ENCODE assay signal across 24 mouse cellular contexts in the genomic region with DNA sequence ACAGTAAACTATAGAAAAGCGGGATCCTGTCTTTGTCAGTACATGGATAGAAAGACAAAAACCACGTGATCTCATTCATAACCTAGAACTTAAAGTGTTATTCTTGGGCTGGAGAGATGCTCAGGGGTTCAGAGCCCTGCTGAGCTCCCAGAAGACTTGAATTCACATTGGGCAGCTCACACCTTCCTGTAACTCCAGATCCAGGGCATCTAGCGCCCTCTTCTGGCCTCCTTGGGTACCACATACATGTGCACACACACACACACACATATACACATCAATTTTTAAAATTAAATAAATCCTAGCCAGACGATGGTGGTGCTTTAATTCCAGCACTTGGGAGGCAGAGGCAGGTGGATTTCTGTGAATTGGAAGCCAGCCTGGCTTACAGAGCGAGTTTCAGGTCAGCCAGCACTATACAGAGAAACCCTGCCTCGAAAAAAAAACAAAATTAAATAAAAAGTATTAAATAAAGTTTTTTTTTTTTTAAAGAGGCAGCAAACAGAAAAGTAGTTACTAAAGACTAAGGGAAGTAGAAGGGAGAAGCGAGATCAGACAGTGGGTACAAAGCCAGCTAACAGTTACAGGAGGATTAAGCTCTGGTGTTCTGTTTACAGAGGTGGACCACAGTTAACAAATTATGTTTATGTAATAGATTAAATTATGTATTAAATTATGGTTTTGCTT. TPM values are rescaled to one million over a fixed set of nuclear protein-coding genes. Genes with fewer than 3 reads are reported as not detected.
DNase-seq lines count a peak whose midpoint lies in the region; ATAC-seq and TF ChIP-seq lines count a peak whose summit lies in the region.
"Had no signal": no experiment of that assay in that cellular context is flagged by ENCODE, and none has a peak within 500 bp of the region (broad histone marks: within the 10 kb centered on the region; RNA-seq: fewer than 3 reads in every experiment).

No protein-coding gene starts in this region.

- DNase-seq in gastrocnemius, adult 2 months, result no peak
- DNase-seq in gastrocnemius, postnatal 25 days, result no peak
- no peak for DNase-seq in liver, adult 2 months (ENCODE audit: extremely low read depth, low read depth, low spot score)
- no peak for DNase-seq in liver
- DNase-seq in testis, postnatal 10 days (ENCODE audit: low spot score), result no peak
- no peak for DNase-seq in ovary, postnatal 10 days (ENCODE audit: low spot score)
- DNase-seq: adrenal gland, adult 2 months; cerebellum, adult 18-20 months; cerebellum, postnatal 14 days; kidney, adult 18-20 months; kidney, postnatal 4 days; left cerebral cortex, postnatal 4 days; thymus, postnatal 25 days had no signal

- intact Hi-C loops in gastrocnemius, adult 2 months (cut with DNase I), result no loop called here

- no peak overlapping the region for H3K27ac ChIP-seq in gastrocnemius, adult 2 months
- no peak overlapping the region for H3K27ac ChIP-seq in liver, adult 2 months (replicated peaks; ENCODE audit: insufficient read depth, low read depth, low read length)
- H3K27ac ChIP-seq in testis, adult 2 months (ENCODE audit: control insufficient read depth, insufficient read depth, low read depth, low read length), result no peak overlapping the region
- H3K27ac ChIP-seq: forebrain, embryonic 10.5 days; heart, embryonic 10.5 days; hindbrain, embryonic 10.5 days; left cerebral cortex, adult 2 months; limb, embryonic 15.5 days; lung, embryonic 15.5 days; midbrain, embryonic 10.5 days; neural tube, embryonic 15.5 days had no signal

- H3K79me2 ChIP-seq in liver, adult 2 months (ENCODE audit: control insufficient read depth, insufficient read depth, low read length), result no peaks in the 10 kb centered on the region

- ATAC-seq in activated CD4-positive, CD25-positive, alpha-beta regulatory T cell, adult 4 months, result no peak

- no peaks in the 10 kb centered on the region for H3K4me1 ChIP-seq in liver, adult 2 months (ENCODE audit: control insufficient read depth, insufficient read depth, low read length)
- H3K4me1 ChIP-seq in testis, adult 2 months (ENCODE audit: control insufficient read depth, insufficient read depth, low read length), result peaks cover 5% of the 10 kb centered on the region

- TF ChIP-seq CTCF in gastrocnemius, adult 2 months (IDR thresholded peaks at IDR 0.05), result peak; percentile 14; the same call in 1 of the 2 replicates
- TF ChIP-seq CTCF in liver, adult 2 months (IDR thresholded peaks at IDR 0.05; ENCODE audit: low read depth, low read length), result 0 out of 2 replicates have a peak, but pooled peaks have one; percentile 6
- TF ChIP-seq CTCF in testis, adult 2 months (IDR thresholded peaks at IDR 0.05; ENCODE audit: control insufficient read depth, insufficient read depth, insufficient replicate concordance, low read depth, low read length), result peak; percentile 34; the same call in 1 of the 2 replicates

- H3K4me3 ChIP-seq in gastrocnemius, adult 2 months, result no peak overlapping the region
- H3K4me3 ChIP-seq in liver, adult 2 months (ENCODE audit: insufficient read depth, low read depth, low read length), result no peak overlapping the region
- no peak overlapping the region for H3K4me3 ChIP-seq in testis, adult 2 months (ENCODE audit: control insufficient read depth, low read depth, low read length)
- H3K4me3 ChIP-seq: forebrain, embryonic 10.5 days; heart, embryonic 10.5 days; hindbrain, embryonic 10.5 days; left cerebral cortex, adult 2 months; limb, embryonic 15.5 days; lung, embryonic 15.5 days; midbrain, embryonic 10.5 days; neural tube, embryonic 15.5 days had no signal

- H3K27me3 ChIP-seq in liver, adult 2 months (ENCODE audit: control insufficient read depth, insufficient read depth, low read length), result no peaks in the 10 kb centered on the region
- no peaks in the 10 kb centered on the region for H3K27me3 ChIP-seq in testis, adult 2 months (ENCODE audit: control insufficient read depth, insufficient read depth, low read length)
- H3K27me3 ChIP-seq: limb, embryonic 15.5 days had no signal

- TF ChIP-seq POLR2A in liver, adult 2 months (IDR thresholded peaks at IDR 0.05; ENCODE audit: extremely low read depth, insufficient read depth, low read length), result no peak
- TF ChIP-seq POLR2A in testis, adult 2 months (IDR thresholded peaks at IDR 0.05; ENCODE audit: control insufficient read depth, low read depth, low read length), result no peak

- 85% methylated on average over 7 of the region's 7 CpGs for WGBS in liver, adult 2 months

- H3K36me3 ChIP-seq in liver, adult 2 months (ENCODE audit: control insufficient read depth, insufficient read depth, low read length), result no peaks in the 10 kb centered on the region
- no peaks in the 10 kb centered on the region for H3K36me3 ChIP-seq in testis, adult 2 months (ENCODE audit: control insufficient read depth, insufficient read depth, low read length)
- H3K36me3 ChIP-seq: forebrain, embryonic 10.5 days; heart, embryonic 10.5 days; hindbrain, embryonic 10.5 days; limb, embryonic 15.5 days; lung, embryonic 15.5 days; midbrain, embryonic 10.5 days; neural tube, embryonic 15.5 days had no signal

- H3K9ac ChIP-seq in liver, adult 2 months (ENCODE audit: low read depth, low read length), result no peak overlapping the region
- H3K9ac ChIP-seq: limb, embryonic 15.5 days; lung, embryonic 15.5 days; neural tube, embryonic 15.5 days had no signal

RNA-seq across cellular contexts. Expression of a gene that starts 8.7 kb away (rescaled TPM):
- 1 to 10 TPM; 1.1 TPM for total RNA-seq in gastrocnemius, adult 2 months (2021)
- 1 to 10 TPM in 1 of 2 experiments, under 1 TPM in 1; 0.38 to 1.2 TPM for total RNA-seq in gastrocnemius, postnatal 25 days (2021)
- 0.07 and 0.09 TPM in 2 replicates for total RNA-seq in liver, adult 2 months (2014; rRNA removed)
- polyA plus RNA-seq in liver, adult 2 months (2012; rRNA removed), result 0.06 and 0.16 TPM in 2 replicates
- polyA plus RNA-seq in testis, adult 2 months (2012; rRNA removed), result 35.7 and 45.4 TPM in 2 replicates
- polyA plus RNA-seq in activated CD4-positive, CD25-positive, alpha-beta regulatory T cell, adult 4 months (2017; shearing (Covaris generic)), result not detected
- total RNA-seq: left cerebral cortex, adult 2 months; left cerebral cortex, postnatal 4 days had no signal

RNA-seq across cellular contexts. Expression of a gene that starts 27.1 kb away (rescaled TPM):
- under 1 TPM; 0.36 to 0.61 TPM for total RNA-seq in gastrocnemius, adult 2 months (2021)
- under 1 TPM; 0.77 to 0.96 TPM for total RNA-seq in gastrocnemius, postnatal 25 days (2021)
- total RNA-seq in liver, adult 2 months (2014; rRNA removed), result not detected in 2 replicates
- 0.05 and 0.10 TPM in 2 replicates for polyA plus RNA-seq in liver, adult 2 months (2012; rRNA removed)
- polyA plus RNA-seq in testis, adult 2 months (2012; rRNA removed), result 1.3 and 2.0 TPM in 2 replicates
- not detected for polyA plus RNA-seq in activated CD4-positive, CD25-positive, alpha-beta regulatory T cell, adult 4 months (2017; shearing (Covaris generic))

RNA-seq across cellular contexts. Expression of a gene that starts 47.5 kb away (rescaled TPM):
- not detected for total RNA-seq in gastrocnemius, adult 2 months (2021)
- total RNA-seq in gastrocnemius, postnatal 25 days (2021), result not detected
- 1.7 and 2.5 TPM in 2 replicates for total RNA-seq in liver, adult 2 months (2014; rRNA removed)
- polyA plus RNA-seq in liver, adult 2 months (2012; rRNA removed), result 6.9 and 7.4 TPM in 2 replicates
- 3.4 and 4.3 TPM in 2 replicates for polyA plus RNA-seq in testis, adult 2 months (2012; rRNA removed)
- not detected for polyA plus RNA-seq in activated CD4-positive, CD25-positive, alpha-beta regulatory T cell, adult 4 months (2017; shearing (Covaris generic))
- total RNA-seq: gastrocnemius, postnatal 4 days had no signal
